Mouse (Mus musculus) frontal cortex, adult (tissue): ENCODE measurements around the gene Suds3.
A peak's percentile ranks its signal among the peaks of the same experiment; 100 is the strongest.

Experiments
- ATAC-seq: cut with Nextera tagmentation; 2 replicates; pipeline ENCODE4 v1.9.2; 2017; ENCODE audit warnings: mild to moderate bottlenecking, moderate library complexity, mixed read lengths; ENCODE audit not compliant: low TSS enrichment

Suds3 gene

DNA sequence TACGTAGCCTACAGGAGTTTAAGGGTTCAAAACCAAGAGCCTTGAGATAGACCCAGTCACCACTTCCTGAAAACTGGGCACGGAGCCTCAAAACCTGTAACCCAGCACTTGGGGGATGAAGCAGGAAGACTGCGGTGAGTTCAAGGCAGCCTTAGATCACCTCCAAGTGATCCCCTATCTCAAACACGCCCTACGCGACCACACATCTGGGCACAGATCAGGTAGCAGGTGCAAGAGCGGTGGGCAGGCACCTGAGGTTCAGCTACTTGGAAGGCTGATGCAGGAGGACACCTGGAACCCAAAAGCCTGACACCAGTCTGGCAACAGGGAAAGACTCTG is 4.2 kb downstream of the Suds3 start:
- no peak for ATAC-seq

- no peak for ATAC-seq
These were observed 4.7 kb downstream of the Suds3 start for GRCm38 (mm10) chr5:117111064-117111773.

- ATAC-seq = no peak
These were observed 6.4 kb downstream of the Suds3 start for GRCm38 (mm10) chr5:117109522-117109921.

GRCm38 (mm10) chr5:117108731-117109130 is 7.2 kb downstream of the Suds3 start:
- no peak for ATAC-seq

- ATAC-seq = no peak
These were observed 7.6 kb downstream of the Suds3 start for GRCm38 (mm10) chr5:117108292-117108691.

DNA sequence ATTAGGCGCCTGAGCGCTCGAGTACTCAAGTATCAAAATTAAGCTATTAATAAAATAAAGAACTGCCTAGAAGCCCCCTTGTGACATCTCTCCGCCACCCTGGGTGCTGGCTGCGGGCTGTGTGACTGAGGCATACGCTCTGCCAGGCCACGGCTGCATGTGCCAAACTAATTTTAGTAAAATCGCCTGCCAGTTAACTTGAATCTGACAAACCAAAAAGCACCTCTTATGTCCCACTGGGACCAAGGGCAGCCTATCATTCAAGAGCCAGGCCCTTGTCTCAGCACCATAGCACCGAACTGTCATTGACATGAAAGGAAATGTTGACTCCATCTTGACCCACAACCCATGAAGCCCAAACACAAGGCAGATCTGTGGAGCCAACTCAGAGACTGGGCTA is 10.2 kb downstream of the Suds3 start:
- ATAC-seq = no peak

- no peak for ATAC-seq
These were observed 11.6 kb downstream of the Suds3 start for GRCm38 (mm10) chr5:117104329-117104728.

DNA sequence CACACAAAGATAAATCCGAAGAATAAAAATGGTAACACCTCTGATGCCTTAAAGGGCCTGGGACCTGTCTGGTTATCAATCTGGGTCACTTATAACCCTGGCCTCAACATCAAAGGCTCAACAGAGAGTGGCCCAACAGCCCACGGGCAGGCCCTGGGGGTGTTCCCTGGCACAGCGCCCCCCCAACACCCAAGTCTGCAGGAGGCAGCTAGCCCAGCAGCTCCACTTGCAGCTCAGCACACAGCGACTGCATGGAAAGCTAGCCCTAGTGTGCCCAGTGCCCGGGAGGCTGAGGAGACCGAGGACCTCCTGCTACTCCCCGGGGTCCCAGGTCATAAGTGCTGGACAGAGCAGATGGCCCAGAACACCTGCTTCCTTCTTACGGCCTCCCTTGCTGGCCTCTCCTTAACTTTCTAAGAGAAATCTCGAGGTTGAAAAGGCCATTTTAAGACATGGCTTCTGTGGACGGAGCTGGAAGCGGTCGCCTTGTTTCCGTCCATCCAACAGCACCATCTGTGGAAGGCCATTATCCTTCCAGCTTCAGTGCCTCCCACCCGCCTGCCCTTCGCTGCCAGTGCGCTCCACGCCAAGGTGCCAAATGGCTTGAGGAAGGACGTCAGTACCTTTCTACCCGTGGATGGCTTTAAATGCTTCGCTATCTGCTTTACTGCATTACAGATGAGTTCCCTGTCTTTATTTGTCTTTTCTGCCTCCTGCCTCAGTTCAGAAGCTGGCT is 12.6 kb downstream of the Suds3 start:
- no peak for ATAC-seq

DNA sequence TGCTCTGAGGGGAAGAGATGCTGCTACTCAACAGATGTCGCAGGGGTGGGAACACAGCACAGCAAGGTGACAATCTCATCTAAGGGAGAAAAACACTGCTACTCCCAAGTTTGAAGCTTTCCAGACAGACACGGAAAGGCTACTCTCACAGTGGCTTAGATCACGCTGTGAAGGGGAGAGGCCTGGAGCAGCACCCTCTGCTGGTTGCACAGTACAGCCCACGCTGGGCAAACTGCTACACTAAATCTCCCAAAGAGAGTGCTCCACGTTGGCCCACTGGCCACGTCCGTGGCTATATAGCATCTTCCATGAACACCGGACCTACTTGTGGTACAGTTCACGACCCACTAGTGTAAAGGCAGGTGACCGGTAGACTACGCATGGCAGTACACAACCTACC is 16.2 kb downstream of the Suds3 start:
- 0 out of 2 replicates have a peak, but pooled peaks have one; percentile 64 for ATAC-seq

GRCm38 (mm10) chr5:117099008-117099407 is 16.9 kb downstream of the Suds3 start:
- ATAC-seq = no peak

GRCm38 (mm10) chr5:117096716-117097115 is 19.2 kb downstream of the Suds3 start:
- ATAC-seq = no peak

DNA sequence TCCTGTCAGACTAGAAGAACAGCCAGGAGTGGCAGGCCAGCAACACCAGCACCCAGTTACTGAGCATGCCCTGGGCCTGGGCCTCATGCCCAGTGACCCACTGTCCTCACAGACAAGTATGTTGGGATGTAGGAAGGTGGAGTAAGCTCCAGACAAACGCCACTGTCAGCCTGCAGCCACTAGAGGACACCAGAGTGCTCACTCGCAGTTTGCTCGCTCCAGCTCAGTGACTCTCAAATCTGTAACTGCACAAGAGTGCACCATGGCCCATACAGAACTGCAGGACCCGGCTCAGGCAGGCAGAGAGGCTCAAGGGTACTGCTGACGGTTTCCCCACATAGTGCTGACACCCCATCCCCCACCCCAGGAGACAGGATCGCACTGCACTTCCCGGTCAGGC is 21.5 kb downstream of the Suds3 start:
- peak; percentile 88 for ATAC-seq

- no peak for ATAC-seq
These were observed 26.1 kb downstream of the Suds3 start for GRCm38 (mm10) chr5:117089786-117090185.

DNA sequence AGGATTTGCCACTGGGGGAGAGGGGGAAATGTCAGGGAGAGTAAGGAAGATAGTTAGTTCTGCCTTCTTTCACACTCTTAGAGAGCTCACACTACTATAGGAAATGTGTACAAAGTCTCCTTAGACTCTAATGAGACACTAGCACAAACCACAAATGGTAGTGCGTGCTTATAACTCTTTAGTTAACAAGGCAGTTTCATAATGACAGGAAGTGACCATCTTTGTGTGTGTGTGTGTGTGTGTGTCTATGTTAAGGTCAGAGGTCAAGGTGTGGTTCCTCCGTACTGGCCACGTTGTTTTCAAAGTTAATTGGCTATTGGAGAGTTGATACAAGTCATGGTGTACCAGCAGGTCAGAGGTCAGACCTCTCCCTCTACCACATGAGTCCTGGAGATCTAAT is 26.8 kb downstream of the Suds3 start:
- ATAC-seq = no peak

- peak; percentile 91 for ATAC-seq
These were observed 28.2 kb downstream of the Suds3 start for GRCm38 (mm10) chr5:117087718-117088117.

DNA sequence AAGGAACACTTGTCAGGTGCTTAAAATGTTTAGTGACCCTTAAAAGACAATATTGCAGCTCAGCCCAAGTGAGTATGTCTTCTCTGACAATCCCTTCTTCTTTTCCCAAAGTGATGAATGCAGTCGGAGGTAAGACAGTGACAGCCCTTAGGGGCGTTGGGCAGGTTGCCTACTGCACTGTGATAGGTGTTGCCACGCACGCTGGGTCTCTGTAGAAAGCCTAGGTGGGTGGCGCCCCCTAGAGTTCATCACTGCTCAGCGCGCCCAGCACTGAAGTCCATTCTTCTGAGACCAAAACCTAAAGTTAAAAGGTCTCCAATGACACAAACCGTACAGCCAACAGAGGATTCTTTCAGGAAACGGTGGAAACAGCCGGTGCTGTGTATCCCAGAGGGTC is 46.4 kb downstream of the Suds3 start:
- ATAC-seq = peak; percentile 67; the same call in 1 of the 2 replicates

DNA sequence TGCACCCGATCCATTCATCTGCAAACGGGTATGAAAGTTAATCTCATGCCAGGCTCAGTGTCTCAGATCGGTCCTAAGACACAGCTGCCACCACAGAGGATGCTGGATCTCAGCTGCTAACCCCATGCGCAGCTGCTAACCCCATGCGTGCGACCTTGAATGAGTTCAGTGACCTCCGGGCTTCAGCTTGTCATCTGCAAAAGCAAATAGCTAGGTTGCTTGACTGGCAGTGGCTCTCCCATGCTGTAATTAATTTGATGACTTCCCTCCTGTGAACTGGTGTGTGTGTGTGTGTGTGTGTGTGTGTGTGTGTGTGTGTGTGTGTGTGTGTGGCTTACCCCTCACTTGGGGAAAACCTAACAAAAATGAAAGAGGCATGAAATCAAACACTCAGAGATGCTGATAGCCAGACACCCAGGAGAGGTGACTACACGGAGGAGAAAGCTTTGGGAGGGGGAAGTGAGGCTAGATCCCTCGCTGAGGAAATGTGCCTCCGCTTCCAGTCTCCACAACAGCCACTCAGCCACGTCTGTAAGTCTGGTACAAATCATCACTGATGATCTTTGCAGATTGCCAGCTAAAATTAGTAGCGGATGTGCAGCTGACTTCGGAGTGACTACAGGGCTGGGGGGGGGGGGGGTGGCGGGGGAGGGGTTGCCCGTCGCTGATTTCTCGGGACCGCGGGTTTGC is 47.0 kb downstream of the Suds3 start:
- peak; percentile 38; the same call in 1 of the 2 replicates for ATAC-seq

DNA sequence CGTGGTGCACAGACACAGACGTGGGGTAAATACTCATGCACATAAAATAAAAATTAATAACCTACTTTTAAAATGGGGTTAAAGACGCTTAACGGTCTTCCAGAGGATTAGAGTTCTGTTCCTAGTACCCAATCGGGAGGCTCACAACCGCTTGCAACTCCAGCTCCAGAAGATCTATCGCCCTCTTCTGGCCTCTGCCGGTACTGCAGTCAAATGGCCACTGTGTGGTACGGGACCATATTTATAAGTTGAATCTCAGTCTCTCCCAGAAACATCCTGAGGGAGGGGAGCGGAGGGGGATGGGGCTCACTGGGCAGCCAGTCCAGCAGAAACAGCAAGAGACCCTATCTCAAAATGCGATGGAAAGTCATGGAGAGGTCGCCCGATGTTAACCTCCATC is 47.7 kb downstream of the Suds3 start:
- no peak for ATAC-seq

DNA sequence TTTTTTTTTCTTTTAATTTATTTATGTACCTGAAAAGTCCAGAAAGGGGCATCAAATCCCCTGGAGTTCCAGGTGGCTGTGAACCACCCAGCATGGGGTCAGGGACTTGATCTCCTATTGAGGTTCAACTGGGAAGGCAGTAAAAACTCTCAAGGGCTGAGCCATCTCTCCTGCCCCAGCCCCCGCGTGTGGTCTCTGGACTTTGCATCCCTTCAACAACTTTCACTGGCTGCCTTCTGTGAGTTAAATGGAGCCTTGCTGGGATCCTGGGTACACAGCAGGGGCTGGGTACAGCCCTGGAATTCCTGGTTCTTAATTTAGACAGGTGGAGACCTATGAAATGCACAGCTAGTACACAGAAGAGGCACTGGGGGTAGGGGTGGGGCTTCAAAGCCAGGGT is 54.7 kb downstream of the Suds3 start:
- no peak for ATAC-seq

- ATAC-seq = no peak; the same call in 1 of the 2 replicates
These were observed 55.3 kb downstream of the Suds3 start for GRCm38 (mm10) chr5:117060484-117061130.

DNA sequence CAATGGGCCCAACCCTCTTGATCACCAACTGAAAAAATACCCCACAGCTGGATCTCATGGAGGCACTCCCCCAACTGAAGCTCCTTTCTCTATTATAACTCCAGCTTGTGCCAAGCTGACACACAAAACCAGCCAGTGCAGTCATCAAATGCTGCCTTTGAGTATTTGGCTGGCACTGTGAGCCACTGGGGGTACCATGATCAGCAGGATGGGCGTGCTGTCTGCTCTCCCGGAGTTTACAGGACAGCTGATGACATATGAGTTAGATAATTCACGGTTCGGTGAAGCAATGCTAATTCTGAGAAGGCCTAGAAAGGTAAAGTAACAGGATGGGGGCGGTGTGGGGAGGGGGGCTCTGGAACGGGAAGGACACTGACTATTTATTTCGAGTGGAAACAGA is 66.0 kb downstream of the Suds3 start:
- ATAC-seq = no peak

GRCm38 (mm10) chr5:117045101-117045500 is 70.8 kb downstream of the Suds3 start:
- ATAC-seq = no peak
